Mouse (Mus musculus) heart, embryonic 10.5 days (tissue): Measurements from ENCODE around the gene Stx19. TPM values are rescaled to one million over a fixed set of nuclear protein-coding genes. Genes with fewer than 3 reads are reported as not detected.

Source experiments
- DNase-seq: peaks from one replicate; pipeline ENCODE4 v3.0.0-alpha.2; 2017; ENCODE audit warnings: low spot score
- H3K27ac ChIP-seq: fragments of 300-500 bp; sonication (generic); 2 replicates; pipeline ENCODE4 v1.5.1; 2016; ENCODE audit warnings: mild to moderate bottlenecking
- H3K27me3 ChIP-seq: fragments of 300-500 bp; sonication (generic); 2 replicates; pipeline ENCODE4 v1.6.1; 2016; ENCODE audit warnings: mild to moderate bottlenecking; ENCODE audit not compliant: poor library complexity, insufficient read depth, severe bottlenecking
- H3K36me3 ChIP-seq: fragments of 300-500 bp; sonication (generic); 2 replicates; pipeline ENCODE4 v1.6.1; 2016; ENCODE audit warnings: mild to moderate bottlenecking, moderate library complexity
- H3K4me1 ChIP-seq: fragments of 300-500 bp; sonication (generic); 2 replicates; pipeline ENCODE4 v1.6.1; 2016; ENCODE audit warnings: mild to moderate bottlenecking
- H3K4me3 ChIP-seq: fragments of 300-500 bp; sonication (generic); 2 replicates; pipeline ENCODE4 v1.5.1; 2016; ENCODE audit warnings: mild to moderate bottlenecking, moderate library complexity
- H3K9me3 ChIP-seq: fragments of 300-500 bp; sonication (generic); 2 replicates; pipeline ENCODE4 v1.6.1; 2016; ENCODE audit warnings: mild to moderate bottlenecking, moderate library complexity
- WGBS: fragments of 180-500 bp; shearing (Covaris S2); methylation state at CpG from one replicate; pipeline ENCODE4 v1.1.7; 2016; 5-methylcytosine and 5-hydroxymethylcytosine counted together
- polyA plus RNA-seq: library from polyadenylated mRNA; unstranded; fragments of >200 nt; fragmentation: Nextera tagmentation; extraction: Ambion mirVana; gene quantifications from 2 replicates; pipeline ENCODE4 v1.2.1, GENCODE M21; 2016

Stx19 gene
- polyA plus RNA-seq: 0.20 and 0.22 TPM in 2 replicates

GRCm38 (mm10) chr16:62814491-62814890 is at the start of gene Stx19:
Stx19 (plus strand) TSS chr16:62814676.
- peaks cover 2% of the 10 kb centered on the region; the same call in 1 of the 2 replicates for H3K36me3 ChIP-seq
- WGBS: 82% methylated on average over 5 of the region's 5 CpGs

GRCm38 (mm10) chr16:62773462-62773861 is 41.0 kb upstream of the Stx19 start:
- 75% methylated on average over 4 of the region's 4 CpGs for WGBS
- no peaks in the 10 kb centered on the region for H3K4me1 ChIP-seq
- H3K36me3 ChIP-seq: peaks cover 9% of the 10 kb centered on the region; the same call in 1 of the 2 replicates
- H3K4me3 ChIP-seq: no peak overlapping the region
- H3K27me3 ChIP-seq: no peaks in the 10 kb centered on the region
- no peaks in the 10 kb centered on the region for H3K9me3 ChIP-seq
- no peak for DNase-seq
- no peak overlapping the region for H3K27ac ChIP-seq

More at GRCm38 (mm10) chr16:62814491-62814890, at the start of gene Stx19:
- no peak for DNase-seq
- Histone ChIP-seq H3K4me3 (no peak within 1 kb of the TSS), H3K27ac (no peak within 1 kb of the TSS), H3K27me3 (no peaks in the 10 kb centered on the region), H3K9me3 (no peaks in the 10 kb centered on the region), H3K4me1 (no peaks in the 10 kb centered on the region)

- H3K4me3 ChIP-seq: no peak overlapping the region
- no peak overlapping the region for H3K27ac ChIP-seq
- no peaks in the 10 kb centered on the region for H3K4me1 ChIP-seq
- no peak for DNase-seq
- no peaks in the 10 kb centered on the region for H3K27me3 ChIP-seq
- no peaks in the 10 kb centered on the region for H3K9me3 ChIP-seq
- WGBS: 85% methylated on average over 11 of the region's 11 CpGs
- H3K36me3 ChIP-seq: peaks cover 7% of the 10 kb centered on the region; the same call in 1 of the 2 replicates
These were observed 38.4 kb upstream of the Stx19 start for GRCm38 (mm10) chr16:62776034-62776433.

- Histone ChIP-seq H3K27ac (no peak overlapping the region), H3K9me3 (no peaks in the 10 kb centered on the region), H3K27me3 (no peaks in the 10 kb centered on the region), H3K4me3 (no peak overlapping the region), H3K36me3 (peaks cover 8% of the 10 kb centered on the region), H3K4me1 (no peaks in the 10 kb centered on the region)
- DNase-seq: no peak
- 82% methylated on average over 10 of the region's 10 CpGs for WGBS
These were observed 36.2 kb upstream of the Stx19 start for GRCm38 (mm10) chr16:62778282-62778681.

- no peaks in the 10 kb centered on the region for H3K9me3 ChIP-seq
- DNase-seq: no peak
- no peaks in the 10 kb centered on the region for H3K27me3 ChIP-seq
- peaks cover 6% of the 10 kb centered on the region; the same call in 1 of the 2 replicates for H3K4me1 ChIP-seq
- H3K36me3 ChIP-seq: peaks cover 3% of the 10 kb centered on the region; the same call in 1 of the 2 replicates
- H3K4me3 ChIP-seq: no peak overlapping the region
- 59% methylated on average over 5 of the region's 5 CpGs for WGBS
- no peak overlapping the region for H3K27ac ChIP-seq
These were observed 32.2 kb upstream of the Stx19 start for GRCm38 (mm10) chr16:62782229-62782628.

- H3K27me3 ChIP-seq: no peaks in the 10 kb centered on the region
- H3K9me3 ChIP-seq: no peaks in the 10 kb centered on the region
- peak; percentile 98 for DNase-seq
- peak within 1 kb of the TSS; percentile 95 for H3K27ac ChIP-seq
- WGBS: 2% methylated on average over 41 of the region's 41 CpGs
- H3K4me3 ChIP-seq: peak within 1 kb of the TSS; percentile 79
- H3K36me3 ChIP-seq: peaks cover 3% of the 10 kb centered on the region; the same call in 1 of the 2 replicates
- peaks cover 6% of the 10 kb centered on the region; the same call in 1 of the 2 replicates for H3K4me1 ChIP-seq
These were observed 27.7 kb upstream of the Stx19 start, which contains the start of gene Nsun3 for GRCm38 (mm10) chr16:62786621-62787331. Nsun3 (minus strand) TSS chr16:62786818.

- H3K4me3 ChIP-seq: no peak overlapping the region
- peaks cover 7% of the 10 kb centered on the region; the same call in 1 of the 2 replicates for H3K36me3 ChIP-seq
- H3K27ac ChIP-seq: no peak overlapping the region
- DNase-seq: no peak
- no peaks in the 10 kb centered on the region for H3K9me3 ChIP-seq
- peaks cover 6% of the 10 kb centered on the region; the same call in 1 of the 2 replicates for H3K4me1 ChIP-seq
- WGBS: 80% methylated on average over 1 of the region's 1 CpGs
- H3K27me3 ChIP-seq: no peaks in the 10 kb centered on the region
These were observed 17.9 kb upstream of the Stx19 start for GRCm38 (mm10) chr16:62796608-62797007.

GRCm38 (mm10) chr16:62798808-62799207 is 15.7 kb upstream of the Stx19 start:
- no peaks in the 10 kb centered on the region for H3K9me3 ChIP-seq
- no peak for DNase-seq
- H3K4me1 ChIP-seq: peaks cover 6% of the 10 kb centered on the region; the same call in 1 of the 2 replicates
- H3K4me3 ChIP-seq: no peak overlapping the region
- H3K36me3 ChIP-seq: peaks cover 11% of the 10 kb centered on the region; the same call in 1 of the 2 replicates
- 95% methylated on average over 3 of the region's 3 CpGs for WGBS
- H3K27ac ChIP-seq: no peak overlapping the region
- no peaks in the 10 kb centered on the region for H3K27me3 ChIP-seq

- Histone ChIP-seq H3K4me3 (no peak overlapping the region), H3K36me3 (peaks cover 11% of the 10 kb centered on the region; the same call in 1 of the 2 replicates), H3K27ac (no peak overlapping the region), H3K27me3 (no peaks in the 10 kb centered on the region), H3K4me1 (peaks cover 6% of the 10 kb centered on the region; the same call in 1 of the 2 replicates), H3K9me3 (no peaks in the 10 kb centered on the region)
- DNase-seq: no peak
- 56% methylated on average over 4 of the region's 4 CpGs for WGBS
These were observed 15.1 kb upstream of the Stx19 start for GRCm38 (mm10) chr16:62799426-62799825.

- 83% methylated on average over 3 of the region's 3 CpGs for WGBS
- no peak for DNase-seq
- peaks cover 11% of the 10 kb centered on the region; the same call in 1 of the 2 replicates for H3K36me3 ChIP-seq
- H3K9me3 ChIP-seq: no peaks in the 10 kb centered on the region
- no peak overlapping the region for H3K4me3 ChIP-seq
- H3K4me1 ChIP-seq: peaks cover 6% of the 10 kb centered on the region; the same call in 1 of the 2 replicates
- no peak overlapping the region for H3K27ac ChIP-seq
- no peaks in the 10 kb centered on the region for H3K27me3 ChIP-seq
These were observed 14.6 kb upstream of the Stx19 start for GRCm38 (mm10) chr16:62799839-62800238.

GRCm38 (mm10) chr16:62804621-62805020 is 9.9 kb upstream of the Stx19 start:
- no peaks in the 10 kb centered on the region for H3K27me3 ChIP-seq
- WGBS: 91% methylated on average over 3 of the region's 3 CpGs
- H3K4me3 ChIP-seq: no peak overlapping the region
- no peaks in the 10 kb centered on the region for H3K9me3 ChIP-seq
- no peak overlapping the region for H3K27ac ChIP-seq
- H3K36me3 ChIP-seq: peaks cover 8% of the 10 kb centered on the region; the same call in 1 of the 2 replicates
- no peak for DNase-seq
- peaks cover under 1% of the 10 kb centered on the region; the same call in 1 of the 2 replicates for H3K4me1 ChIP-seq

- Histone ChIP-seq H3K36me3 (peaks cover 4% of the 10 kb centered on the region; the same call in 1 of the 2 replicates), H3K27me3 (no peaks in the 10 kb centered on the region), H3K4me3 (no peak overlapping the region), H3K4me1 (no peaks in the 10 kb centered on the region), H3K27ac (no peak overlapping the region), H3K9me3 (no peaks in the 10 kb centered on the region)
- WGBS: 58% methylated on average over 8 of the region's 8 CpGs
- no peak for DNase-seq
These were observed 7.1 kb upstream of the Stx19 start for GRCm38 (mm10) chr16:62807249-62807979.

GRCm38 (mm10) chr16:62810855-62811254 is 3.6 kb upstream of the Stx19 start:
- no peak overlapping the region for H3K4me3 ChIP-seq
- no peaks in the 10 kb centered on the region for H3K9me3 ChIP-seq
- no peak for DNase-seq
- peaks cover 2% of the 10 kb centered on the region; the same call in 1 of the 2 replicates for H3K36me3 ChIP-seq
- no peaks in the 10 kb centered on the region for H3K27me3 ChIP-seq
- H3K4me1 ChIP-seq: no peaks in the 10 kb centered on the region
- 72% methylated on average over 4 of the region's 4 CpGs for WGBS
- no peak overlapping the region for H3K27ac ChIP-seq
